Mouse (Mus musculus): ENCODE results near the gene Cabp2. TPM values are rescaled to one million over a fixed set of nuclear protein-coding genes. Genes with fewer than 3 reads are reported as not detected.

The Cabp2 gene
- polyA plus RNA-seq, 1 experiment from 2014 or later, result 2.1 TPM

GRCm38 (mm10) chr19:4094774-4095303, 13.5 kb downstream of the Cabp2 start:
- H3K4me1 ChIP-seq (ENCODE audit: control insufficient read depth, insufficient read depth, low read length), result peaks cover 27% of the 10 kb centered on the region
- H3K4me3 ChIP-seq (ENCODE audit: low read length), result no peak overlapping the region
- H3K27ac ChIP-seq (ENCODE audit: low read length), result no peak overlapping the region
- no peak overlapping the region for H3K4me2 ChIP-seq (ENCODE audit: low read depth, low read length)
- H3K9ac ChIP-seq (ENCODE audit: low read depth, low read length), result no peak overlapping the region
- WGBS, result 77% methylated on average over 5 of the region's 5 CpGs
- H3K27me3 ChIP-seq (replicated peaks; ENCODE audit: control insufficient read depth, insufficient read depth, low read length), result no peaks in the 10 kb centered on the region
- no peak for ATAC-seq
- H3K9me3 ChIP-seq (ENCODE audit: control insufficient read depth, low read length), result no peaks in the 10 kb centered on the region
- H3K36me3 ChIP-seq (ENCODE audit: control insufficient read depth, insufficient read depth, low read length), result no peaks in the 10 kb centered on the region

- no peak overlapping the region for H3K4me2 ChIP-seq (ENCODE audit: low read depth, low read length)
- H3K4me1 ChIP-seq (ENCODE audit: control insufficient read depth, insufficient read depth, low read length), result peaks cover 35% of the 10 kb centered on the region
- no peaks in the 10 kb centered on the region for H3K36me3 ChIP-seq (ENCODE audit: control insufficient read depth, insufficient read depth, low read length)
- no peak overlapping the region for H3K4me3 ChIP-seq (ENCODE audit: low read length)
- H3K9ac ChIP-seq (ENCODE audit: low read depth, low read length), result no peak overlapping the region
- 0 out of 2 replicates have a peak, but pooled peaks cover under 1% of the 10 kb centered on the region for H3K27me3 ChIP-seq (replicated peaks; ENCODE audit: control insufficient read depth, insufficient read depth, low read length)
- no peak overlapping the region for H3K27ac ChIP-seq (ENCODE audit: low read length)
- WGBS, result 65% methylated on average over 3 of the region's 3 CpGs
- no peak for ATAC-seq
- no peaks in the 10 kb centered on the region for H3K9me3 ChIP-seq (ENCODE audit: control insufficient read depth, low read length)
Measured at GRCm38 (mm10) chr19:4095802-4096201, 14.4 kb downstream of the Cabp2 start.

DNA sequence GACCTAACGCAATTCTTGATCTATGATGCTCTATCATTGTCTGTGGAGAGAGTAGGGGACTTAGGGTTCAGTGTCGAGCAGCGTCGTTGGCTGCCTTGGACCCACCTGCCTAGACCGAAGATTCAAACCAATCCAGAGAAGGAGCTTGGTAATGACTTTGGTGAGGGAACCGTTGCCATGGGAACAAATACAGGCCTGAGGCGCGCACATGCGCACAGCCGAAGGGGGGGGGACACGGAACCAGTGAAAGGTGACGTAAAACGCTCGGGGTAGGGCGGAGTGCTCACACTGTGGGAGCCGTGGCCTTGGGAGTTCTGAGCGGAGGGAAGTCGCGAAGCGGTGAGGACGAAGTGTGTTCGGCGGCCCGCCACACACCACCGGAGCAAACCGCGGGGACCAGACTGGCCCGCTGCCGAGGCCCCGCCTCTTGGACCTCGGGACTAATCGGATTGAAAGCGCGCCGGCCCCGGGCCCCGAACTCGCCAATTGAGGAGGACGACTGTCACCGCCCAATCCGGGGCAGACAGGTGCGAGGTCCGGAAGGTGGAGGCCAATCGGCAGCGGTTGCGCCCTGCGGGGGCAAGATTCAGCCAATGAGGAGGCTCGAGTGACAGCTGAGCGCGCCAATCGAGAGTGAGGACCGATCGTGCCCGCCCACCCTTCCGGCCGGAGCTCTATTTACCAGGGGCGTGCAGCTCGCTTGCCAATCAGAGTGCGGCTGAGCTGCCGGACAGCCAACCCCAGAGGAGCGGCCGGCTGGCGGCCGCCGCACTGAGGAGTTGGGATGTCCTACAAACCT, 15.5 kb downstream of the Cabp2 start, which contains the start of gene Cdk2ap2:
Gene Cdk2ap2, plus strand, starts transcription at position 541 of the 799 bp plus-strand sequence.
- Histone ChIP-seq H3K9me3 (ENCODE audit: control insufficient read depth, low read length) (no peaks in the 10 kb centered on the region), H3K27me3 (replicated peaks; ENCODE audit: control insufficient read depth, insufficient read depth, low read length) (0 out of 2 replicates have a peak, but pooled peaks cover 4% of the 10 kb centered on the region), H3K4me3 (ENCODE audit: low read length) (peak within 1 kb of the TSS; percentile 70), H3K9ac (ENCODE audit: low read depth, low read length) (peak within 1 kb of the TSS; percentile 76), H3K27ac (ENCODE audit: low read length) (peak within 1 kb of the TSS; percentile 91), H3K36me3 (ENCODE audit: control insufficient read depth, insufficient read depth, low read length) (no peaks in the 10 kb centered on the region), H3K4me2 (ENCODE audit: low read depth, low read length) (peak within 1 kb of the TSS; percentile 73), H3K4me1 (ENCODE audit: control insufficient read depth, insufficient read depth, low read length) (peaks cover 38% of the 10 kb centered on the region)
- under 1% methylated on average over 64 of the region's 65 CpGs for WGBS
- ATAC-seq, result peak; percentile 94

GRCm38 (mm10) chr19:4097441-4097825, 16.1 kb downstream of the Cabp2 start:
- H3K27ac ChIP-seq (ENCODE audit: low read length), result peak overlapping the region; percentile 90
- H3K36me3 ChIP-seq (ENCODE audit: control insufficient read depth, insufficient read depth, low read length), result no peaks in the 10 kb centered on the region
- H3K27me3 ChIP-seq (replicated peaks; ENCODE audit: control insufficient read depth, insufficient read depth, low read length), result 0 out of 2 replicates have a peak, but pooled peaks cover 4% of the 10 kb centered on the region
- ATAC-seq, result peak; percentile 72
- H3K4me3 ChIP-seq (ENCODE audit: low read length), result peak overlapping the region; percentile 70
- peak overlapping the region; percentile 76 for H3K9ac ChIP-seq (ENCODE audit: low read depth, low read length)
- no peaks in the 10 kb centered on the region for H3K9me3 ChIP-seq (ENCODE audit: control insufficient read depth, low read length)
- H3K4me2 ChIP-seq (ENCODE audit: low read depth, low read length), result peak overlapping the region; percentile 73
- WGBS, result under 1% methylated on average over 21 of the region's 21 CpGs
- peaks cover 36% of the 10 kb centered on the region for H3K4me1 ChIP-seq (ENCODE audit: control insufficient read depth, insufficient read depth, low read length)

- Histone ChIP-seq H3K4me2 (ENCODE audit: low read depth, low read length) (peak overlapping the region; percentile 73; the same call in 1 of the 2 replicates), H3K4me3 (ENCODE audit: low read length) (no peak overlapping the region), H3K36me3 (ENCODE audit: control insufficient read depth, insufficient read depth, low read length) (no peaks in the 10 kb centered on the region), H3K9me3 (ENCODE audit: control insufficient read depth, low read length) (no peaks in the 10 kb centered on the region), H3K9ac (ENCODE audit: low read depth, low read length) (no peak overlapping the region), H3K4me1 (ENCODE audit: control insufficient read depth, insufficient read depth, low read length) (peaks cover 35% of the 10 kb centered on the region), H3K27ac (ENCODE audit: low read length) (no peak overlapping the region), H3K27me3 (replicated peaks; ENCODE audit: control insufficient read depth, insufficient read depth, low read length) (0 out of 2 replicates have a peak, but pooled peaks cover 4% of the 10 kb centered on the region)
- WGBS, result 93% methylated on average over 13 of the region's 13 CpGs
- ATAC-seq, result no peak
Measured at GRCm38 (mm10) chr19:4098426-4098825, 17.0 kb downstream of the Cabp2 start.

DNA sequence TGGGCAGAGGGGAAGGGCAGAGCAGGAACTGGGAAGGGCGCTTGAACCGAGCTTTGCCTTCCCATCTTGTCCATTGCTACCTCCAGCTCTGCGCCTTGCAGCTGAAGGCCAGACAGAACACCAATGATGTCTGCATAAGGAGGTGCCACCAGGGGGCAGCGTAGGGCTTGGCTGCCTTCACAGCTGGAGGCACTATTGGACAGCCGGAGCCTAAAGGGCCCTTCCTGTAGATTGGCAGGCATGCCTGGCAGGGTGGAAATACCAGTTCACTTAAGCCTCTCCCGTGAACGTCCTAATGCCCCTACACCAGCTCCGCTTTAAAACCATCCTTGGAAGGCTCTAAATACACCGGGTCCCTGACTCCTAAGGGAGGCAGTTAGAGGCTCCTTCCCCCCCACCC, 17.7 kb downstream of the Cabp2 start:
- H3K4me1 ChIP-seq (ENCODE audit: control insufficient read depth, insufficient read depth, low read length), result peaks cover 35% of the 10 kb centered on the region
- H3K9ac ChIP-seq (ENCODE audit: low read depth, low read length), result peak overlapping the region; percentile 71; the same call in 1 of the 2 replicates
- no peaks in the 10 kb centered on the region for H3K9me3 ChIP-seq (ENCODE audit: control insufficient read depth, low read length)
- no peaks in the 10 kb centered on the region for H3K36me3 ChIP-seq (ENCODE audit: control insufficient read depth, insufficient read depth, low read length)
- H3K27me3 ChIP-seq (replicated peaks; ENCODE audit: control insufficient read depth, insufficient read depth, low read length), result 0 out of 2 replicates have a peak, but pooled peaks cover 4% of the 10 kb centered on the region
- WGBS, result 11% methylated on average over 9 of the region's 9 CpGs
- H3K27ac ChIP-seq (ENCODE audit: low read length), result peak overlapping the region; percentile 69
- H3K4me3 ChIP-seq (ENCODE audit: low read length), result peak overlapping the region; percentile 53
- peak; percentile 17 for ATAC-seq
- peak overlapping the region; percentile 82 for H3K4me2 ChIP-seq (ENCODE audit: low read depth, low read length)

DNA sequence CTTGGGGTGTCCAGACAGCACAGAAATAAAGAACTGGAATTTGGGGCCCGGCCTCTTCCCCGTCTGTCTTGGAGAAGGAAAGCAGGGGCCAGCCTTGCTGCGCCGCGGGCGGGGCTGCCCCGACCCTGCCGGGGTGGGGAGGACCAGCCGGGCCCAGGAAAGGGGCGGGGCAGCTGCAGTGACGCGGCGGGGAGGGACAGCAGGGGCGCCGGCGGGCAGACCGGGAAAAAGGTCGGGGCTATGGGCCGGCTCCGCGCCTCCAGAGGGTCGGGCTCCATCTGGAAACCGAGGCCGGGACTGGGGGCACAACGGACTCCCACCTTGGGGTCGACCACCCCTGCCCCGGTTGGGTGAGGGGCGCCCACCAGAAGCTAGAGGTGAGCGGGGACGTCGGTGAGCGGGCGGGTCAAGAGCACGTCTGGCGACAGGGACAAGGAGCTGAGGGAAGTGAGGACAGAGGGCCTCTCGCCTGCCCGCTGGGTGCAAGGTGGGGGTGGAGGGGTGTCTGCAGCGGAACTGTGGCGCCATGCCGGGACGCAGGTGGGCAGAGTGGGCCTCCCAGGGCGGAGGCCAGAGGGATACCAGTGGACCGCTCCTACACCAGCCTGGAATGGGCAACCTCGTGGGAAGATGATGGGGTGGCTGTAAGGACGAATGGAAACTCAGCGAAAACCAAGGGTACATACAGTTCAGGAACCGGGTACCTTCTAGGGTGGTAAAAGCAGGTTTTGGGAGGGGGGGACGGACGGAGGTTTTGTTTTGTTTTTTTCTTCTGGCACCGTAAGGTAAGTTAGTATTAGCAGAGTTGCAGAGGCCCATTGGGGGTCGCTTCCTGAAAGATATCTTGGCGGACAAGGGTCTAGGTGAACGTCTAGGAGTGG, 18.7 kb downstream of the Cabp2 start, which contains the start of gene Pitpnm1:
Gene Pitpnm1, plus strand, starts transcription at position 162 of the 881 bp plus-strand sequence.
- Histone ChIP-seq H3K9ac (ENCODE audit: low read depth, low read length) (peak within 1 kb of the TSS; percentile 71), H3K27me3 (replicated peaks; ENCODE audit: control insufficient read depth, insufficient read depth, low read length) (0 out of 2 replicates have a peak, but pooled peaks cover 4% of the 10 kb centered on the region), H3K4me1 (ENCODE audit: control insufficient read depth, insufficient read depth, low read length) (peaks cover 35% of the 10 kb centered on the region), H3K9me3 (ENCODE audit: control insufficient read depth, low read length) (no peaks in the 10 kb centered on the region), H3K4me2 (ENCODE audit: low read depth, low read length) (peak within 1 kb of the TSS; percentile 82), H3K4me3 (ENCODE audit: low read length) (peak within 1 kb of the TSS; percentile 53), H3K36me3 (ENCODE audit: control insufficient read depth, insufficient read depth, low read length) (no peaks in the 10 kb centered on the region), H3K27ac (ENCODE audit: low read length) (peak within 1 kb of the TSS; percentile 69)
- WGBS, result 2% methylated on average over 53 of the region's 53 CpGs
- peak; percentile 19 for ATAC-seq

GRCm38 (mm10) chr19:4100718-4101261, 19.4 kb downstream of the Cabp2 start:
- WGBS, result 2% methylated on average over 52 of the region's 52 CpGs

More at GRCm38 (mm10) chr19:4100718-4101261, 19.4 kb downstream of the Cabp2 start:
- H3K4me2 ChIP-seq (ENCODE audit: low read depth, low read length), result peak overlapping the region; percentile 82
- H3K27ac ChIP-seq (ENCODE audit: low read length), result no peak overlapping the region
- H3K36me3 ChIP-seq (ENCODE audit: control insufficient read depth, insufficient read depth, low read length), result no peaks in the 10 kb centered on the region
- ATAC-seq, result no peak
- H3K4me3 ChIP-seq (ENCODE audit: low read length), result peak overlapping the region; percentile 53
- no peaks in the 10 kb centered on the region for H3K9me3 ChIP-seq (ENCODE audit: control insufficient read depth, low read length)
- H3K9ac ChIP-seq (ENCODE audit: low read depth, low read length), result peak overlapping the region; percentile 71
- H3K4me1 ChIP-seq (ENCODE audit: control insufficient read depth, insufficient read depth, low read length), result peaks cover 35% of the 10 kb centered on the region
- 0 out of 2 replicates have a peak, but pooled peaks cover 4% of the 10 kb centered on the region for H3K27me3 ChIP-seq (replicated peaks; ENCODE audit: control insufficient read depth, insufficient read depth, low read length)

Data from intestine, embryonic 16.5 days (tissue).